Mouse (Mus musculus) MEL (cell line): Measurements from ENCODE around the gene Armh1.

Source experiments
- CTCF ChIP-seq, 3 experiments: IDR thresholded peaks in 2 of 3; conservative IDR thresholded peaks in 1 of 3; 2 replicates each; pipeline ENCODE4 v1.5.1; 2011 to 2012; ENCODE audit warnings: low read length in 3 of 3, low read depth in 2 of 3, mild to moderate bottlenecking in 2 of 3, improper control_type of control experiment in 1 of 3, inconsistent platforms in 1 of 3, mixed read lengths in 1 of 3, moderate library complexity in 1 of 3; ENCODE audit not compliant: control insufficient read depth in 1 of 3, insufficient read depth in 1 of 3, poor library complexity in 1 of 3, severe bottlenecking in 1 of 3
- EP300 ChIP-seq, 2 experiments: IDR thresholded peaks; 2 replicates each; pipeline ENCODE4 v1.6.1; 2011; ENCODE audit warnings: improper control_type of control experiment in 2 of 2, low read length in 2 of 2, low read depth in 1 of 2, mild to moderate bottlenecking in 1 of 2
- ETS1 ChIP-seq: IDR thresholded peaks from 2 replicates; pipeline ENCODE4 v1.6.1; 2012; ENCODE audit warnings: low read depth, mild to moderate bottlenecking, inconsistent platforms, low read length, improper control_type of control experiment, moderate library complexity
- JUND ChIP-seq: IDR thresholded peaks from 2 replicates; pipeline ENCODE4 v1.6.1; 2011; ENCODE audit warnings: low read depth, mild to moderate bottlenecking, improper control_type of control experiment, low read length
- MAFK ChIP-seq: IDR thresholded peaks from 2 replicates; pipeline ENCODE4 v1.6.1; 2011; ENCODE audit warnings: low read depth, mild to moderate bottlenecking, low read length, improper control_type of control experiment, borderline replicate concordance
- MAZ ChIP-seq: IDR thresholded peaks from 2 replicates; pipeline ENCODE4 v1.6.1; 2012; ENCODE audit warnings: low read depth, mild to moderate bottlenecking, inconsistent platforms, low read length, improper control_type of control experiment
- MYC ChIP-seq: IDR thresholded peaks from 2 replicates; pipeline ENCODE4 v1.6.1; 2011; ENCODE audit warnings: low read depth, mild to moderate bottlenecking, low read length, improper control_type of control experiment, moderate library complexity
- POLR2AphosphoS5 ChIP-seq: IDR thresholded peaks from 2 replicates; pipeline ENCODE4 v1.6.1; 2012; ENCODE audit warnings: low read depth, borderline replicate concordance, mild to moderate bottlenecking, inconsistent platforms, low read length, moderate library complexity, mixed read lengths
- TAL1 ChIP-seq: IDR thresholded peaks from 2 replicates; pipeline ENCODE4 v1.6.1; 2012; ENCODE audit warnings: mild to moderate bottlenecking, inconsistent platforms, low read length, moderate library complexity, mixed read lengths
- USF1 ChIP-seq: IDR thresholded peaks from 2 replicates; pipeline ENCODE4 v1.6.1; 2014; ENCODE audit warnings: low read depth, mild to moderate bottlenecking, inconsistent platforms, low read length, improper control_type of control experiment, moderate library complexity
- ZNF384 ChIP-seq: IDR thresholded peaks from 2 replicates; pipeline ENCODE4 v1.6.1; 2012; ENCODE audit warnings: low read depth, mild to moderate bottlenecking, inconsistent platforms, low read length, improper control_type of control experiment

GRCm38 (mm10) chr4:117279253-117279642, 27.3 kb upstream of the Armh1 start:
- no peak for TF ChIP-seq MAFK
- TF ChIP-seq MAZ: no peak
- no peak for TF ChIP-seq CTCF (IDR thresholded peaks at IDR 0.05 in 2 of 3, conservative IDR thresholded peaks at IDR 0.05 in 1 of 3; ENCODE audit: control insufficient read depth in 1 of 3, insufficient read depth in 1 of 3, low read depth in 2 of 3, low read length in 3 of 3, poor library complexity in 1 of 3, severe bottlenecking in 1 of 3)
- TF ChIP-seq ZNF384: no peak
- TF ChIP-seq TAL1: no peak
- no peak for TF ChIP-seq POLR2AphosphoS5
- TF ChIP-seq MYC: no peak
- TF ChIP-seq EP300 (IDR thresholded peaks at IDR 0.05; ENCODE audit: low read depth in 1 of 2, low read length in 2 of 2): no peak
- no peak for TF ChIP-seq ETS1
- no peak for TF ChIP-seq USF1
- no peak for TF ChIP-seq JUND
